Mouse (Mus musculus): ENCODE data around the gene Csf1.

Gene Csf1

GRCm38 (mm10) chr3:107759929-107760581 lies at the start of gene Csf1:
TSS of gene Csf1 (minus strand) at chr3:107760469.
- no peak for DNase-seq (ENCODE audit: low spot score)

DNA sequence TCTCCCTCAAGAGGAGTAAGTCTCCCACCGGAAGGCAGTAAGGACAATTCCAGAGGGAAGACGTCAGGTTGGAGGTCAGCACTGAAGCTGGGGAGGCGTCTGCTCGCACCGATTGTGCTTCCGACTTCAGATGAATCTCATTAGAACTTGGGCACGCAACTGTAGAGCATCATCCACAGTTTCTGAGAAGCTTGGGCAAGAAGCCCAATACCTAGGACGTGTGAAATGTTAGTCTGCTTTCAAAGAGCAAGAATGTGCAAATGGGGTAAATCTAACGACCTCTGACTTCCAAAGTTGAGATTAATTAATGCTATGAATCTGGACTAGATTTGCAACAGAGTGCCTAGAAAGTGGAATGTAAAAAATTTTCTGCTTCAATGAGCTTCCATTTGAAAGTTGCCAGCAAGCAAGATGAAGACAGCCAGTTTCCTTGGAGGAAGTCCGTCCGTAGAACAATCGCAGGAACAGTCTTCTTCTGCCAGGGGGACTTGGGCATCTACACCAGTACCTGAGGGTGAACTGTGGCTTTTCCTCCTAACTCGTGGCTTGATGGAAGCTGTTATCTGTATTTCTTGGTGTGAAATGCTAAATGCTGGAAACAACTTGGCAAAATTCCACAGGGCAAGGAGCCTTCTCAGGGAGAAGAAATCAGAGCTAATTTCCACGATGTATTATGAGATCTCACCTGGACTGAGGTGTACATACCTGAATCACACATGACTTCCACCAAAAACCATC lies 47.9 kb upstream of the Csf1 start:
- no peak for DNase-seq (ENCODE audit: low spot score)

GRCm38 (mm10) chr3:107807386-107807974 lies 47.2 kb upstream of the Csf1 start:
- DNase-seq (ENCODE audit: low spot score): no peak

- DNase-seq (ENCODE audit: low spot score): no peak
Observed at GRCm38 (mm10) chr3:107806916-107807315, 46.6 kb upstream of the Csf1 start.

- DNase-seq (ENCODE audit: low spot score): no peak
Observed at GRCm38 (mm10) chr3:107804799-107805198, 44.5 kb upstream of the Csf1 start.

GRCm38 (mm10) chr3:107802185-107802946 lies 42.1 kb upstream of the Csf1 start:
- DNase-seq (ENCODE audit: low spot score): no peak

GRCm38 (mm10) chr3:107798946-107799345 lies 38.7 kb upstream of the Csf1 start:
- no peak for DNase-seq (ENCODE audit: low spot score)

- no peak for DNase-seq (ENCODE audit: low spot score)
Observed at GRCm38 (mm10) chr3:107796191-107796983, 36.1 kb upstream of the Csf1 start.

GRCm38 (mm10) chr3:107794890-107795289 lies 34.6 kb upstream of the Csf1 start:
- DNase-seq (ENCODE audit: low spot score): no peak

DNA sequence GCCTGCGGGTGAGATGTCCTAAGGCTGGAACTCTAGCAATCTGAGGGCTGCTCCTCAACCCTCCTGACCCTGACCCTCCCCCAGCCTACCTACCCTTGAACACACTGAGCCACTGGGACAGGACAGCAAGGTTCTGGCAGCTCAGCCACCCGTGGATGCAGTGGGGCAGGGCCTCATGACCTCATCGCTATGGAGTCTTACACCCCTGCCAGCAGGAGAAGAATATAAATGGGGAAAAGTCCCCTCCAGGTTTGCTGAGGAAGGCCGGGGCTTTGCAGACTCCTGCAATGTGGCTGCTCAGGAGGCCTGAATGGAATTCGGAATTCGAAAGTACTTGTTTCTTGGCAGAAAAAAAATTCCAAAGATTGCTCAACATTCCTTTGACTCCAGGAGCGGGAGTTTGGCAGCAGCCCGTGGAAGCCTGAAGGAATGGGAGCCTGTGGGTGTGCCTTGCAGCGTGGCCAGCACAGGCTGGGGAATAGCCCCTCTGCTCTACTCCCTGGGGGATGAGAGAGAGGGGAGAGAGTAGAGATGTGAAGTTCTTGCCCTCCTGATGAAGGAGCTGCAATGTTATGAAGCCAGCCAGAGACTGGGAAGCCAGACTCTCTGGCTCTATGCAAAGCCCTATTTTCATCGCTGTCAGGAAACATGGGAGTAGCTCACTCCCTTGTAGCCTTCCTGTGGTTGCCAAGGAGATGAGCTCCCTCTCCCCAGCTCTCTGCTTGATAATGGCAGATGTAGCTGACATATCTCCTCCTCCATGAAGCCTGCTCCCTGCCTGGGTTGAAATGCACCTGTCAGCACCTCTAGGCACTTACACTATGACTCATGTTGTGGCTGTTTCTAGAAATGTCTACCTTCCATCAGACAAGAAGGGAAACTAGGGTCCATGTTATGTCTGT lies 33.3 kb upstream of the Csf1 start:
- no peak for DNase-seq (ENCODE audit: low spot score)

- no peak for DNase-seq (ENCODE audit: low spot score)
Observed at GRCm38 (mm10) chr3:107792736-107793135, 32.5 kb upstream of the Csf1 start.

DNA sequence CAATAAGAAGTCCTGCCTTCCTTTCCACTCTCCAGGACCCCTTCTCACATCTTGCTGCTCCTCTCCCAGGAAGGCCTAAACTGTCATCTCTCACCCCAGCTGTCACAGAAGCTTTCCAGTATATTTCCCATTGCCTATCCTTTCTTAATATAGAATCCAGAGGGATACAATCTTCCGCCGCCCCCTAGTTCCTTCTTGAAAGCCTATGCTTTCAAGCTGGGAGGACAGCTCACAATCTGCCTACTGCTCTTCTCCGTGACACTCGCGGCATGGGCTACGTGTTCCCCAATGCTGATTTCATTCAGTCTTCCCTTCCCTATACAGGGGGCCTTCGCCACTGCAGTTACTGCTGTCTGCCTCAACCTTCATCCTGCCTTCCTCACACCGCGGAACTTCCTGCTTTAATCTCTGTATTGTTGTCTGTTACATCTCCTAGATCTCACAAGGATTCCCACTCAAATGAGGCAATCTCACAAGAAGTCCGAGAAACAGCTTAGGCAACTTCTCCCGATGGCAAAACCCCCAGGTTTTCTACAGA lies 30.6 kb upstream of the Csf1 start:
- DNase-seq (ENCODE audit: low spot score): no peak

DNA sequence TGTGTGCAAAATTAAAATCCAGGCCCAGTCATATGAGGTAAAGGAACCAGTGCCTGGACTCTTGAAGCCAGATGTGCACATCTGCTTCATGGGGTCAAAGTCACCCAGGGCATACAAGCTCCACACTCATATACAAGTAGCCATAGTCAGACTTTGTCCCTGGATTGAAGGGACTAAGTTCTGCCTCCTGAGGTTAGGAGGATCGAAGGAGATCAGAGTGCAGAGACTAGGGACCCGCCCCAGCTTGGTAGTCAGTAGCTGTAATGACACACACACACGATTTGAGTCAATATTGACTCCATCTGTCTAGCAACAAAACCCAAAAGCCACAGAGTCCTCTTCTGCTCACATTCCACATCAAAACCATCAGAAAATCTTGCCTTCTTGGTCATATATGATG lies 30.0 kb upstream of the Csf1 start:
- DNase-seq (ENCODE audit: low spot score): no peak

- DNase-seq (ENCODE audit: low spot score): no peak
Observed at GRCm38 (mm10) chr3:107788885-107789284, 28.6 kb upstream of the Csf1 start.

- no peak for DNase-seq (ENCODE audit: low spot score)
Observed at GRCm38 (mm10) chr3:107787613-107788501, 27.6 kb upstream of the Csf1 start.

DNA sequence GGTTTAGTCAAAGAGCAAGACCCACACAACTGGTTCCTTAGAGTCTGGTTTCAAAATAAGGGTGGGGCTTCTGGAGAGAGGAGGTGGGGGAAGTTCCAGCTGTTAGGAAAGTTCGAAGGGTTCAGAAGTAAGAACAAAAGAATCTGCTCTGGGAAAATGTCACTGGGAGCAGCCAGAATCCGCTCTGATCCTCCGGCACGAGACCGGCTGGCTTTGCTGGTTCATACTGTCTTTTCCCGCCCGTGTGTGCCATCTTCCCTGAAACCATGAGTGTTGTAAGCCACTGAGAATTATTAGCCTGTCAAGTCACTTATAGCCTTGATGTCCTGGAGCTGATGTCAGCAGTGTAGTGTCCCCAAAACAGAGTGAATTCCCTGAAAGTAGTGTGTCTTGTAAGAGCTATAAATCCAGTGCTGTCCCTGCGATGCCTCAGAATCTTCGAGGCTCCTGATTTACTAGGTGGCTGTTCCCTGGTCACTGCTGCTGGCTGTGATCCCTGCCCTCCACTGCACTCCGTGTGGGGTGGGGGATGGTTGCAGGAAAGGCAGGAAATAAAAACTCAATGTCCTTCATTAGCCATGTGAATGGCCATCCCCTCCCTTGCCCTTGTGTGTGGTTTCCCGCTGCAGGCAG lies 26.8 kb upstream of the Csf1 start:
- DNase-seq (ENCODE audit: low spot score): no peak

- no peak for DNase-seq (ENCODE audit: low spot score)
Observed at GRCm38 (mm10) chr3:107786344-107786743, 26.1 kb upstream of the Csf1 start.

GRCm38 (mm10) chr3:107785546-107785945 lies 25.3 kb upstream of the Csf1 start:
- no peak for DNase-seq (ENCODE audit: low spot score)

- no peak for DNase-seq (ENCODE audit: low spot score)
Observed at GRCm38 (mm10) chr3:107783315-107783714, 23.0 kb upstream of the Csf1 start.

All from c-Kit-positive CD71-positive TER-119-positive erythroid progenitor cells, embryonic 14.5 days (primary cell).